Mouse (Mus musculus): Measurements from ENCODE around the gene Afmid. TPM values are rescaled to one million over a fixed set of nuclear protein-coding genes. Genes with fewer than 3 reads are reported as not detected.

The Afmid gene
- polyA plus RNA-seq (2014; fragmentation: Nextera tagmentation; extraction: Ambion mirVana) = 4.6 TPM in 2 replicates

- peak; percentile 55 for ATAC-seq (ENCODE audit: insufficient read depth)
- Histone ChIP-seq H3K4me1 (ENCODE audit: insufficient read depth) (peaks cover 37% of the 10 kb centered on the region), H3K4me2 (peak within 1 kb of the TSS; percentile 82), H3K9me3 (ENCODE audit: low read depth, low read length) (no peaks in the 10 kb centered on the region), H3K27ac (ENCODE audit: low read depth) (peak within 1 kb of the TSS; percentile 89), H3K9ac (peak within 1 kb of the TSS; percentile 81), H3K27me3 (ENCODE audit: insufficient read depth, low read length) (no peaks in the 10 kb centered on the region), H3K36me3 (ENCODE audit: insufficient read depth) (peaks cover 30% of the 10 kb centered on the region), H3K4me3 (ENCODE audit: low read depth, low read length) (peak within 1 kb of the TSS; percentile 66)
- DNase-seq = peak; percentile 96
- under 1% methylated on average over 34 of the region's 34 CpGs for WGBS
- no peak for TF ChIP-seq CTCF (IDR thresholded peaks at IDR 0.05; ENCODE audit: low read depth)
These were observed at the start of gene Afmid, which contains the start of gene Tk1 for GRCm38 (mm10) chr11:117825333-117826101. Gene Afmid (plus strand): TSS chr11:117825924. Gene Tk1 (minus strand): TSS chr11:117826092.

GRCm38 (mm10) chr11:117776085-117776792 is 49.5 kb upstream of the Afmid start:
- peaks cover 22% of the 10 kb centered on the region for H3K4me1 ChIP-seq (ENCODE audit: insufficient read depth)
- no peak overlapping the region for H3K4me2 ChIP-seq
- H3K9ac ChIP-seq = no peak overlapping the region
- no peaks in the 10 kb centered on the region for H3K9me3 ChIP-seq (ENCODE audit: low read depth, low read length)
- DNase-seq (no peak), ATAC-seq (ENCODE audit: insufficient read depth) (no peak)
- no peaks in the 10 kb centered on the region for H3K27me3 ChIP-seq (ENCODE audit: insufficient read depth, low read length)
- H3K27ac ChIP-seq (ENCODE audit: low read depth) = no peak overlapping the region
- no peak for TF ChIP-seq CTCF (IDR thresholded peaks at IDR 0.05; ENCODE audit: low read depth)
- no peak overlapping the region for H3K4me3 ChIP-seq (ENCODE audit: low read depth, low read length)
- 0 out of 2 replicates have a peak, but pooled peaks cover 16% of the 10 kb centered on the region for H3K36me3 ChIP-seq (ENCODE audit: insufficient read depth)
- 89% methylated on average over 14 of the region's 14 CpGs for WGBS

GRCm38 (mm10) chr11:117777111-117777510 is 48.6 kb upstream of the Afmid start:
- H3K9ac ChIP-seq = no peak overlapping the region
- no peak for TF ChIP-seq CTCF (IDR thresholded peaks at IDR 0.05; ENCODE audit: low read depth)
- 0 out of 2 replicates have a peak, but pooled peaks cover 13% of the 10 kb centered on the region for H3K36me3 ChIP-seq (ENCODE audit: insufficient read depth)
- H3K9me3 ChIP-seq (ENCODE audit: low read depth, low read length) = no peaks in the 10 kb centered on the region
- H3K4me2 ChIP-seq = no peak overlapping the region
- no peak overlapping the region for H3K27ac ChIP-seq (ENCODE audit: low read depth)
- ATAC-seq (ENCODE audit: insufficient read depth) (no peak), DNase-seq (no peak)
- WGBS = 79% methylated on average over 5 of the region's 5 CpGs
- peaks cover 28% of the 10 kb centered on the region for H3K4me1 ChIP-seq (ENCODE audit: insufficient read depth)
- H3K4me3 ChIP-seq (ENCODE audit: low read depth, low read length) = no peak overlapping the region
- H3K27me3 ChIP-seq (ENCODE audit: insufficient read depth, low read length) = no peaks in the 10 kb centered on the region

- Histone ChIP-seq H3K4me1 (ENCODE audit: insufficient read depth) (peaks cover 28% of the 10 kb centered on the region), H3K36me3 (ENCODE audit: insufficient read depth) (0 out of 2 replicates have a peak, but pooled peaks cover 12% of the 10 kb centered on the region), H3K4me3 (ENCODE audit: low read depth, low read length) (no peak overlapping the region), H3K9ac (no peak overlapping the region), H3K9me3 (ENCODE audit: low read depth, low read length) (no peaks in the 10 kb centered on the region), H3K27me3 (ENCODE audit: insufficient read depth, low read length) (no peaks in the 10 kb centered on the region), H3K27ac (ENCODE audit: low read depth) (no peak overlapping the region), H3K4me2 (no peak overlapping the region)
- TF ChIP-seq CTCF (IDR thresholded peaks at IDR 0.05; ENCODE audit: low read depth) = no peak
- no peak for ATAC-seq (ENCODE audit: insufficient read depth)
- no peak for DNase-seq
- 94% methylated on average over 11 of the region's 11 CpGs for WGBS
These were observed 47.7 kb upstream of the Afmid start for GRCm38 (mm10) chr11:117778031-117778430.

GRCm38 (mm10) chr11:117778851-117779433 is 46.8 kb upstream of the Afmid start:
- ATAC-seq (ENCODE audit: insufficient read depth) = no peak
- Histone ChIP-seq H3K4me1 (ENCODE audit: insufficient read depth) (peaks cover 28% of the 10 kb centered on the region), H3K4me3 (ENCODE audit: low read depth, low read length) (peak overlapping the region; percentile 50), H3K9ac (peak overlapping the region; percentile 57), H3K4me2 (peak overlapping the region; percentile 98), H3K36me3 (ENCODE audit: insufficient read depth) (0 out of 2 replicates have a peak, but pooled peaks cover 6% of the 10 kb centered on the region), H3K9me3 (ENCODE audit: low read depth, low read length) (no peaks in the 10 kb centered on the region), H3K27ac (ENCODE audit: low read depth) (peak overlapping the region; percentile 89), H3K27me3 (ENCODE audit: insufficient read depth, low read length) (no peaks in the 10 kb centered on the region)
- no peak for TF ChIP-seq CTCF (IDR thresholded peaks at IDR 0.05; ENCODE audit: low read depth)
- 51% methylated on average over 12 of the region's 12 CpGs for WGBS
- peak; percentile 40 for DNase-seq

GRCm38 (mm10) chr11:117779434-117780198 is 46.1 kb upstream of the Afmid start:
- Histone ChIP-seq H3K27me3 (ENCODE audit: insufficient read depth, low read length) (no peaks in the 10 kb centered on the region), H3K9ac (peak overlapping the region; percentile 57), H3K4me3 (ENCODE audit: low read depth, low read length) (peak overlapping the region; percentile 50), H3K4me2 (peak overlapping the region; percentile 98), H3K27ac (ENCODE audit: low read depth) (peak overlapping the region; percentile 89), H3K9me3 (ENCODE audit: low read depth, low read length) (no peaks in the 10 kb centered on the region), H3K36me3 (ENCODE audit: insufficient read depth) (0 out of 2 replicates have a peak, but pooled peaks cover 6% of the 10 kb centered on the region), H3K4me1 (ENCODE audit: insufficient read depth) (peaks cover 28% of the 10 kb centered on the region)
- WGBS = 3% methylated on average over 38 of the region's 38 CpGs
- ATAC-seq (ENCODE audit: insufficient read depth) (peak; percentile 43), DNase-seq (peak; percentile 77)
- no peak for TF ChIP-seq CTCF (IDR thresholded peaks at IDR 0.05; ENCODE audit: low read depth)
